Mouse (Mus musculus) lung, postnatal 36 days (tissue): Measurements from ENCODE around the gene Bpi.

Source experiments
- DNase-seq: peaks from one replicate; pipeline ENCODE4 v3.0.0; 2022; ENCODE audit warnings: mixed read lengths

Bpi gene

DNA sequence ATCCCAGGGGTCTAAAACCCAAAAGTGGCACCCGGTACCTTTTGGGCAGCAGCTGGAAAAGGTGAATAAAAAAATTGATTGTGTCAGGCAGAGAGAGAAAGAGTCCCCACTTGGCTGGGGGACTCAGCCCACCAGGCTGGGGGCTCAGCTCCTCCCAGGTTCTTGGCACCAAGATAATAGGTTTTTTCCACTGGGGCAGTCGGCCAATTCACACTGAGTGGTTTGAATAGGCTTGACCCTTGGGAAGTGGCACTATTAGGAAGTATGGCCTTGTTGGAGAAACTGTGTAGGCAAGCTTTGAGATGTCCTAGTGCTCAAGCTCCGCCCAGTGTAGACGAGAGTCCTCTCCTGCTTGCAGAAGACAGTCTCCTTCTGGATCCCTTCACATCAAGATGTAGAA, 41.8 kb downstream of the Bpi start:
- DNase-seq = peak; percentile 25

DNA sequence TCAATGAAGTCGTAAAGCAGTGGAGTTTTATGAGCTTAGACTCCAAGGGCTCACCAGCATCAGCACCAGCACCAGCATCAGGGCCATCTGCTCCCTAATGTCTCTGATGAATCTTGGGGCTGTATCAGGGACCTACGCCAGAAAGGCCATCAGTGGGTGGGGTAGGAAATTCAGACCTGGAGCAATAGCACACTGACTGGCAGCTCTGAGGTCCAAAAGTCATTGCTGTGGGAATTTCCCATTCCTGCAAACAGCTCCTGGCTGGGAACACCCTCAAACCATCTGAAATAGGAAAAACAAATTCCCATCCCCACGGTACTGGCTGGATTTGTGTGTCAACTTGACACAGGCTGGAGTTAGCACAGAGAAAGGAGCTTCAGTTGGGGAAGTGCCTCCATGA, 44.9 kb downstream of the Bpi start:
- no peak for DNase-seq

DNA sequence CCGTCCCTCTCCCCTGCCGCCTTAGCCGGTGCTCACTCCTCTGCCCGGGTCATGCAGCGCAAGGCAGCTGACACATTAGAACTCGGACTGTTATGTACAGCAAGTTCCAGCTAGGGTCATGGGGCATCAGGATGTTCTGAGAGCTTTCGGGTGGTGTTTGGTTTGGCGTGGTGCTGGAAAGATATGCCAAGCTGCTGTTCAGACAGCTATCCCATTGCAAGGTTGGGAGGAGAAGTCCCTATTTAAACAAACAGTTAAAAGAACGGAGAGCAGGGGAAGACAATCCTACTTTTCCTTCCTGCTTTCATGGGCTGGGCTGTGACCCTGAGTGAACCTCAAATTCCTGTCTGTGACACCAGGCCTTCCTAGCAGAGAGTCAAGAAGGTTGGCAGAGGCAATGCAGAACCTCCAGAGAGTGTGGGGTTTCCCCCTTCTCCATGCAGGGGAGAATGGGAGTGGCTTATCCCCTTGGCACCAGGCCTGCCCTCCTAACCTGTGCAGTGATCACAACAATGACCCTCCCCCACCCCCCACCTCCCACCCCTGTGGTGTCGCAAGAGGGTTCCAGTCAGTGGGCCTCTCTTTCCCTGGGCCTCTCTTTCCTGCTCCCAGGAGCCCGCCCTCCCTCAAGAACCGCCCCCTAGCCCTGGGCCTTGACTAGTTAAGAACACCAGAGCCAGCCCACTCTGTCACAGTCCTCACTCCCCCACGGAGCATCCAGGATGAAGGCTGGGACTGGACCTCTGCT, 48.2 kb downstream of the Bpi start, which contains the start of gene Lbp:
Gene Lbp, plus strand, starts transcription at position 546 of the 748 bp plus-strand sequence.
- DNase-seq = peak; percentile 87

DNA sequence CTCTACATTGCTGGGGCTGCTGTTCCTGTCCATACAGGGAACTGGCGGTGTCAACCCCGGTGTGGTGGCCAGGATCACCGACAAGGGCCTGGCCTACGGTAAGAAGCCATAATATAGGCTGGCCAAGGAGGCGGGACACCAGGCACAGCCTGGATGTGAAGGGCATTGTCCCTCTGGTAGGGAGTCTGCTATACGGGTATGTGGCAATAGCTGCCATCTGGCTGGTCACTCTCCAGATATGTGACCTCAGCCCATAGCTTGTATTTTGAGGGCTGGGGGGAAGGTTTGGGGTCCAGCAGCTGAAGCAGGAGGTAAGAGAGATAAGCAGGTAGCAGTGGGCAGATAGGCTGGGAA, 48.8 kb downstream of the Bpi start:
- DNase-seq = no peak

DNA sequence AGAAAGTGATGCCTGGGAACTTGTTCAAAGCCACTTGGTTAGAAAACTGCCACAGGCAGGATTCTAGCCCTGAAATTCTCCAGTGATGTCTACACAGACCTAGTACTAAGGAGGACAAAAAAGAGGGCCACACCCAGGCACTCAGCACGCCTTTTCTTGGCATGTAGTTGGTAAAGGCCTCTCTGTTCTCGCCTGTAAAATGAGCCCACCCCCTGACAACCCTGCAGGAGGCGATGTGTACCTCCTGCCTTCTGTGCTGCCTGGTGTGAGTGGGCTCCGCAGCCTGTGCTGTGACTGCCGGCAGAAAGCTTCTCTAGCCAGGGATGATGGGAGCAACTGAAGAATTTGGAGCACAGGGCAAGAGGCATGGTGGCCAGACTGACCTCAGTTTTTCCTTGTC, 50.4 kb downstream of the Bpi start:
- DNase-seq = peak; percentile 42

DNA sequence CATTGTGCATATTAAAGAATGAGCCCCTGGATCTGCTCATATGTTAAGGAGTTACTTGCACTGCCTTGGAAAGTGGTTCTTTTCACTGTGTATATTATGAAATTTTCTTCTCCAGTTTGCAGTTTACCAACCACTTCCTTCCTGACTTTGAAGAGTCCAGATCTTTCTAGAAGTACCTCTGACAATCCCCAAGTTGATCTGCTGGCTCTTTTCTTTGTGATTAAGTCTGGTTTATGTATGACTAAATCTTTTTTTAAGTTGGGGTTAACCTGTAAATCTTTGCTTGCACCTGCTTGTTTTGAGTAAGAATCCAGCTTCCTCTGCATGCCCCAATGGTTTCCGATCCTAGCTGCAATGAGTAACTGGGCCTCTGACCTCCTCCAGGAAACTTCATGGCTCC, 55.2 kb downstream of the Bpi start:
- DNase-seq = no peak

DNA sequence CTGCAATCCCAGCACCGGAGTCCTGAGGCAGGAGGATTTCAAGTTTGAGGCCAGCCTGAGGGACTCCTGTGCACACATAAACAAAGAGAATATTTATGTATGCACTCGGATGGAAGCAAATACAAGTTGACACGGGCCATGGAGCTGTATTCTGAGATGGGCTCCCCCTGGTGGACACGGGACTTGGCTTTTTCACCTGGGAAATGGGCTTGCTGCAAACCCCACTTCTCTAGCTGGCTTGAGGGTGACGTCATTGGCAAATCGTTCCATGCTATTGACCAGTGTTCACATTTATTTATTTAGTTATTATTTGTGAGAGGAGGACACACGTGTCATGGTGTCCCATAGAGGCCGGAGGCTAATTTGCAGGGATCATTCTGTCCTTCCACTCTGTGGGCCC, 58.5 kb downstream of the Bpi start:
- peak; percentile 52 for DNase-seq

DNA sequence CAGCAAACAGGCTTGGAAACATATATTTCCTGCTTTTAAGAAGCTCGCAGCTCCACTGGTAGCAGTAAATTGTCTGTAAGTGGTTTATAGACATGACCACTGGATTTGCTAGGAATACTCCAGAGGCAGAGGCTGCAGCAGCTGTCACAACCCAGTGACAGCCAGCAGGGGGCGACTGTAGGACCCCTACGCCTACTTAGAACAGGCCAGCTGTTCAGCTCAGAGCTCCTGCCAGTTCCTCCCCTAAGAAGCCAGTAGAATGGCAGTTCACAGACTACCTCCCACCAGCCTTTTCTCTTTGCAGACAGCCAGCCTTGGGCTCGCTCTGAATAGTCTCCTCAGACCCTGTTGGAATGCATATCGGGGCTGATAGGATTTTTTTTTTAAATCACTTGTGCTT, 59.1 kb downstream of the Bpi start:
- peak; percentile 68 for DNase-seq

DNA sequence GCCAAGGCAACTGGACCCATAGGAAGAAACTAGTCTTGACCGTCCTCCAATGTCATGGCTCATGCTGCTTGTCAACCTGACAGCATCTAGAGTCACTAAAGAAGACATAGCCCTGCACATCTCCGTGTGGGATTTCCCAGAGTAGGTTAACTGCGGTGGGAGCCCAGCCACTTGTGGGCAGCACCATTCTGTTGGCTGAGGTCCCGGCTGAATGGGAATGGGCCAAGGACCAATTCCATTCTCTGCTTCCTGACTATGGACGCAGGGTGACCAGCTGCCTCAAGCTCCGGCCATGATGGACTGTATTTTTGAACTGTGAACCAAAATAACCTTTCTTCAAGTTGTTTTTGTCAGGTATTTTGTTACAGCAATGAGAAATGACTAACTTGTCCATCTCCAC, 63.7 kb downstream of the Bpi start:
- DNase-seq = no peak

DNA sequence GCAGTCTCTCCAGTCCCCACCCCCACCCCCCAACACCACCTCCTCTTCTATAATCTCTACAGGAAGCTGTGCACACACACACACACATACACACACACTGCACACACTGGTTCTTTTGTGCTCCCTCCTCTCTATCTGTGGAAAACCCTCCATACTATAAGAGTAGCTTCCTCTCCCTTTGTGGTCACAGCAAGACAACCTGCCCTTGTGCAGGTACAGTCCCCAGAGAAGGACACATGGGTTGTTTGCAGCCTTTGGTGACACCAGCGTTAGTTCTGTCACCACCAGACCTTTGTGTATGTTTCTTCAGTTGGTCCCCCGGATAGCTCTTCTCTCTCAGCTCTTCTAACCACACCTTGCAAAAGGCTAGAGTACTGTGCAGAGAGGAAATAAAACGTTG, 65.0 kb downstream of the Bpi start:
- no peak for DNase-seq

DNA sequence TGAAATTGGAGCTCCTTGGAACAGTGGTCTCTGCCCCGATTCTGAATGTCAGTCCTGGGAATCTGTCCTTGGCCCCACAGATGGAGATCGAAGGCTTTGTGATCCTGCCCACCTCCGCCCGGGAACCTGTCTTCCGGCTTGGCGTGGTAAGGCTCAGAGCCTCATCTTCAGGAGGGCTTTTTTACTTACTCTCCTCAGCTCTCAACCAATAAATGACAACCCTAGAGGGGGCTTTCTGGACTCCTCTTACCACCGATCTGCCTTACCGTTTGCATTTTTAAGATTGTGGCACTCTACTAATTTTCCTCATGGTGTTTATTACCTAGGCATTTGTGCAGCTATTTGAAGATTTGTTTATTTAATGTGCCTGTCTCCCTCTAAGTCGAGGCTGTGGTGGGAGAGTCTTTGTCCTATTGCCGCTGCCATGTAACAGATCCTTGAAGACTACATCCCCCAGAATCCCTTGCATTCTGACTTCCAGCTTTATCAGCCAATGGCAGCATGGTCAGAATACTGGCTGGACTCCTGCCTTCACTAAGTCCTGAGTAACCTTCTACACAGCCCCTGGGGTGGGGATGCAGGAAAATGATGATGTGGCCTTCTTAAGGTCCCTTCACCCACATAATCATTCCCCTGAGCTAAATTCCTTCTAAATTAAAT, 66.8 kb downstream of the Bpi start:
- DNase-seq = peak; percentile 28

DNA sequence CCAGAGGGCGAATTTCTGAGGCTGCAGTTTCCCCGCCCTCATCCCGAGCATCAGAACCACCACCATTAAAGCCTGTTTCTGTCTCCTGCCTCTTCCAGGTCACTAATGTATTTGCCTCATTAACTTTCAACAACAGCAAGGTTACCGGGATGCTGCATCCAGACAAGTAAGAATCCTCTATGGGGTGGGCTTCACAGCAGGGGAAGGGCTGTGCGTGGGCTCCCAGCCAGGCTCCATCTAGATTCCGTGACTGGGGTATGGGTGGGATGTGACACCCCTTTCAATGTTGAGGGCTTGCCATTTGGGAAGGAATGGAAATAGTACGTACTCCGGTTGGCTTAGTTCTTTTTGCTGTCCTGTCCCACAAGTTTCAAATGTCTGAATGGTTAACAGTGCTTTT, 67.7 kb downstream of the Bpi start:
- no peak for DNase-seq
